Mouse (Mus musculus) 416B (cell line): ENCODE measurements at regions not wholly inside any gene's neighbourhood (a gene's known extent, or its start where the extent isn't known, plus 50 kb on each side); places are given as distances from the start of the nearest gene placed in this dataset.
A peak's percentile ranks its signal among the peaks of the same experiment; 100 is the strongest.

ENCODE experiments used
- DNase-seq: peaks from one replicate; pipeline ENCODE4 v3.0.0; 2011; ENCODE audit warnings: low read depth

- no peak for DNase-seq
These were observed 180.9 kb upstream of the Dph6 start for GRCm38 (mm10) chr2:114835694-114836093.

- no peak for DNase-seq
These were observed 189.1 kb upstream of the Dph6 start for GRCm38 (mm10) chr2:114843696-114844388.

- no peak for DNase-seq
These were observed 189.6 kb upstream of the Dph6 start for GRCm38 (mm10) chr2:114844389-114844771.

GRCm38 (mm10) chr2:114848439-114848838 lies 193.7 kb upstream of the Dph6 start:
- no peak for DNase-seq

GRCm38 (mm10) chr2:114848914-114849313 lies 194.2 kb upstream of the Dph6 start:
- DNase-seq = no peak

GRCm38 (mm10) chr2:114853715-114854530 lies 199.2 kb upstream of the Dph6 start:
- peak; percentile 51 for DNase-seq

GRCm38 (mm10) chr2:114872272-114872671 lies 217.5 kb upstream of the Dph6 start:
- no peak for DNase-seq

GRCm38 (mm10) chr2:114873090-114873489 lies 218.3 kb upstream of the Dph6 start:
- DNase-seq = no peak

GRCm38 (mm10) chr2:114879084-114879483 lies 224.3 kb upstream of the Dph6 start:
- DNase-seq = no peak

GRCm38 (mm10) chr2:114879784-114880183 lies 225.0 kb upstream of the Dph6 start:
- no peak for DNase-seq

GRCm38 (mm10) chr2:114885734-114886260 lies 231.0 kb upstream of the Dph6 start:
- DNase-seq = peak; percentile 19

GRCm38 (mm10) chr2:114898812-114899211 lies 244.0 kb upstream of the Dph6 start:
- DNase-seq = no peak

- no peak for DNase-seq
These were observed 257.2 kb upstream of the Dph6 start for GRCm38 (mm10) chr2:114911845-114912500.

GRCm38 (mm10) chr2:114915025-114915690 lies 260.4 kb upstream of the Dph6 start:
- no peak for DNase-seq

- no peak for DNase-seq
These were observed 263.9 kb upstream of the Dph6 start for GRCm38 (mm10) chr2:114918420-114919332.

GRCm38 (mm10) chr2:114923911-114924310 lies 269.1 kb upstream of the Dph6 start:
- no peak for DNase-seq

GRCm38 (mm10) chr2:114935436-114935835 lies 280.7 kb upstream of the Dph6 start:
- DNase-seq = no peak

GRCm38 (mm10) chr2:114938416-114939147 lies 283.8 kb upstream of the Dph6 start:
- DNase-seq = peak; percentile 1

- no peak for DNase-seq
These were observed 311.3 kb upstream of the Dph6 start for GRCm38 (mm10) chr2:114966111-114966510.

- DNase-seq = no peak
These were observed 313.9 kb upstream of the Dph6 start for GRCm38 (mm10) chr2:114968651-114969050.
